Mouse (Mus musculus) left cerebral cortex, adult 6 months (tissue): ENCODE results near the gene Akip1. TPM values are rescaled to one million over a fixed set of nuclear protein-coding genes. Genes with fewer than 3 reads are reported as not detected.

ENCODE experiments used
- long read RNA-seq, 2 experiments: library from polyadenylated mRNA; unstranded; transcript quantifications; one replicate each; pipeline ENCODE4 v2.0.0; 2019 to 2020
- polyA plus RNA-seq: library from polyadenylated mRNA; unstranded; fragments of <200 nt; fragmentation: Nextera tagmentation; gene quantifications from 2 replicates; pipeline ENCODE4 v1.2.3, GENCODE M21; 2021

Akip1 gene
- 9.7 and 11.8 TPM in 2 replicates for polyA plus RNA-seq
- long read RNA-seq, experiment 1, partial matches to known transcripts: 0 of 3 reads
- long read RNA-seq, experiment 1, other reads (novel, unspliced or antisense): 1 of 3 reads
- long read RNA-seq, experiment 2, transcript Akip1-201 (6 exons, 1,028 nt): major isoform, 11 of 14 reads
- long read RNA-seq, experiment 2, partial matches to known transcripts: 1 of 14 reads
- long read RNA-seq, experiment 2, other reads (novel, unspliced or antisense): 1 of 14 reads

GRCm38 (mm10) chr7:109703190-109704015 lies at the start of gene Akip1, which contains the start of gene St5:
Akip1 (plus strand) TSS chr7:109703690.
St5 (minus strand) TSS chr7:109703605.

DNA sequence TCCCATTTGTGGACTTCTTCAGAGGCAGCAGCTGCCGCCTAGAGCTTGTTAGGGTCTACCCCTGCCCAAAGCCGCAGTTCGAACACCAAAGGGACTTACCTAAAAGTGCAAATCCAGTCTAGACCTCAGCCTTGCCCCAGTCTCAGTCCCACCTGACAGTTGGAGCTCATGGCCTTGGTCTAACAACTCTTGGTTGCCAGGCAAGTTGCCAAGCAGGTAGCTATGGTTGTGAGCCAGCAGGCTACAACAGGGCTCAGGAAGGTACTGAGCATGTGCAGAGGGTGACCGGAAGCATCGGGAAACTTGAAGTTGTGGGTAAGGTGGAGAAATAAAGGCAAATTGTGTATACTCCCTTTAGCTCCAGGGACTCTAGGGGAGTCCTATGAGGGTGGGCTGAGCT lies 20.2 kb downstream of the Akip1 start, which contains the start of gene BC051019:
Gene BC051019, minus strand, starts transcription at position 154 of the 400 bp plus-strand sequence.

DNA sequence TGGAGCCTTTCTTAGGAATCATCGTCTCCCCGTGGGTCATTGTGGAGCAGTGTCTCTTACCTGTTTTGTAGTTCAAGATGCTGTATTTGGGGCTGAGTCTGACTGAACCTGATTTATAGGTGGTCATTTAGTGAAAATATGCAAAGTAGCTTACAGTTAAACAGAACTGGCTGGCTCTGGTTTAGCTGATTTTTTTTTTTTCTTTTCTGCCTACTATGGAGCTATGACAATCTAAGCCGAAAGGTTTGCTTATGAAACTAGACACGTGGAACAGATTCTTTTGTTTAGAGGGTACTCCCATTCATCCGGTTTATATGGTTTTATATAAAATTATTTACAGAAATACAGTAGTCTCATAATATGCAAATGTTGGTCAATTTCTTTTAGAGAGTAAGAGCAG lies 28.1 kb downstream of the Akip1 start, which contains the start of gene Ascl3:
Gene Ascl3, minus strand, starts transcription at position 101 of the 400 bp plus-strand sequence.

DNA sequence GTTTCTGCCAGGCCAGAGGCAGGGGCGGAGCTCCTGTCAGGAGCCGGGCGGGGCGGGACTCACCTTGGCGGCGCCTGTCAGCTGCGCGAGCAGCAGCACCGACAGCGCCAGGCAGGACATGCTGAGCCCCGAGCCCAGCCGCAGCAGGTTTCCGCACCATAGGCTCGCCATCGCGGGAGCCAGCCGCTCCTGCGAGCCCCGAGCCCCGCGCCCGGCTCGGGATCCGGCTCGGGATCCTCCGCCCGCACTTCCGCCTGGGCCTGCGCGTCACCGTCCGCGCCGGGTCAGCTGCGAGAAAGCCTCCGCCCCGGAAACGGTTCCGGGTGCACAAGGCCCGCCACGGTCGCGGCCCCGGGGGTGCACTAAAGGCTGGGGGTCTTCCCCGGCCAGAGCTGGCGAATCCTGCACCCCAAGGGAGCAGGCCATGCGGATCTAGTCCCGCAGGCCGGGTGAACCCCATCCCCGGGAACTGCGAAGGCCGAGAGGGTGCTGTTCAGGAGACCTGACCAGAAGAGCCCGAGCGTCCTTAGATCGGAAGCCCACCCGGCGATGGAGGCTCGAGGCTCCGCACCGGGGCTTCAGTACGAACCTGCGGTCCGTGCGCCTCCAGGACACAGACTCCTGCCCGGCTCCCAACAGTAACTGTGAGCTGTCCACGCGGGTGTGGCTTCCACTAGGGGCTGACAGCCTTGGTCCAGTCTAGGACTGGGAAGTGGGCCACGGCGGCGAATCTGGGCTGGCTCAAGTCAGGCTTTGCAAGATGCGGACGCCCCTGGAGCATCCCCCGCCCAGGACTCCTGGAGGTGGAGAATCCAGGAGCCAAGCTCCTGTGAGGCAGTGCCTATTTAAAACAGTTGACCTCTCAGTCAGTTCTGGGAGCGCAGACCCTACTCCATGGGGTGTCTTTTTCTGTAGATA lies 48.8 kb downstream of the Akip1 start, which contains the start of gene Tmem9b:
Gene Tmem9b, minus strand, starts transcription at position 868 of the 918 bp plus-strand sequence.

Other genes with a start within 250 kb of the Akip1 start
- 2.3 and 3.1 TPM in 2 replicates for gene Trim66, start 195.6 kb upstream of the Akip1 start, polyA plus RNA-seq
- gene Rpl27a, start 184.5 kb upstream of the Akip1 start, polyA plus RNA-seq: 621 and 736 TPM in 2 replicates
- gene St5, start 85 bp upstream of the Akip1 start, polyA plus RNA-seq: 3.0 and 6.5 TPM in 2 replicates
- gene BC051019, start 20.2 kb downstream of the Akip1 start, polyA plus RNA-seq: 0.12 and 0.24 TPM in 2 replicates
- 0.18 TPM in 1 of 2 replicates, not detected in the other for gene Ascl3, start 28.0 kb downstream of the Akip1 start, polyA plus RNA-seq
- gene Tmem9b, start 49.2 kb downstream of the Akip1 start, polyA plus RNA-seq: 179 and 223 TPM in 2 replicates
- gene Nrip3, start 78.3 kb downstream of the Akip1 start, polyA plus RNA-seq: 38.8 and 43.7 TPM in 2 replicates
- gene Scube2, start 162.0 kb downstream of the Akip1 start, polyA plus RNA-seq: 0.29 and 0.45 TPM in 2 replicates